Mouse (Mus musculus) C2C12 (cell line): ENCODE results near the gene St3gal3.

Source experiments
- CTCF ChIP-seq: IDR thresholded peaks from one replicate; pipeline ENCODE4 v1.5.1; 2011; ENCODE audit not compliant: control insufficient read depth, insufficient read depth, insufficient read length
- MAX ChIP-seq: IDR thresholded peaks from one replicate; pipeline ENCODE4 v1.6.1; 2011; ENCODE audit warnings: mild to moderate bottlenecking, control low read depth
- MYOG ChIP-seq: IDR thresholded peaks from one replicate; pipeline ENCODE4 v1.6.1; 2011; ENCODE audit not compliant: control insufficient read depth, insufficient read length; ENCODE audit errors: extremely low read depth

DNA sequence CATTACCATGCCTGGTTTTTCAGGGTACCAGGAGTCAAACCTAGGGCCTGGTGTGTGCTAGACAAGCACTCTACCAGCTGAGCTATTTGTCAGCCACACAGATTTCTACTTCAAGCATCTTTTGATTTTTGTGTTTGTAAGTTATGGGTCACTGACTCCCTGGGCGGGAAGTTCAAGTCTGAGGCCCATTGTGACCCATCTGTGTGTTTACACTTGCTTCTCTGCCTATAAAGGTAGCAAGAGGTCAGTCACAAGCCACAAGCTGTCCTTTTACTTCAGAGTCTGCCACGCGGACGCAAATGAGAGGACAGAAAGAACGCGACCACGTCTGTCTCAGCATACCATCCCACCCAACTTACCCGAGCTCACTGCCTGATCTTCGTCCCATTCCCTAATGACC, 59.4 kb downstream of the St3gal3 start:
- TF ChIP-seq CTCF (no peak), MYOG (no peak), MAX (no peak)
